Mouse (Mus musculus) neural tube, embryonic 13.5 days (tissue): ENCODE results near the gene Cyp1a1. TPM values are rescaled to one million over a fixed set of nuclear protein-coding genes. Genes with fewer than 3 reads are reported as not detected.

ENCODE experiments used
- ATAC-seq: fragments of 200-750 bp; cut with Nextera tagmentation; 2 replicates; pipeline ENCODE4 v1.8.0; 2017; ENCODE audit warnings: low read depth, mild to moderate bottlenecking, moderate TSS enrichment, moderate library complexity
- H3K27ac ChIP-seq: fragments of 300-500 bp; sonication (generic); replicated peaks from 2 replicates; pipeline ENCODE4 v1.5.1; 2015; ENCODE audit warnings: moderate library complexity, mild to moderate bottlenecking, inconsistent platforms
- H3K27me3 ChIP-seq: fragments of 300-500 bp; sonication (generic); 2 replicates; pipeline ENCODE4 v1.6.1; 2015; ENCODE audit warnings: mild to moderate bottlenecking, inconsistent platforms
- H3K36me3 ChIP-seq: fragments of 300-500 bp; sonication (generic); 2 replicates; pipeline ENCODE4 v1.6.1; 2015; ENCODE audit warnings: mild to moderate bottlenecking, inconsistent platforms
- H3K4me1 ChIP-seq: fragments of 300-500 bp; sonication (generic); replicated peaks from 2 replicates; pipeline ENCODE4 v1.6.1; 2015; ENCODE audit warnings: inconsistent platforms
- H3K4me2 ChIP-seq: fragments of 300-500 bp; sonication (generic); 2 replicates; pipeline ENCODE4 v1.6.1; 2015; ENCODE audit warnings: inconsistent platforms, mild to moderate bottlenecking, moderate library complexity
- H3K4me3 ChIP-seq: fragments of 300-500 bp; sonication (generic); 2 replicates; pipeline ENCODE4 v1.5.1; 2015; ENCODE audit warnings: mild to moderate bottlenecking, inconsistent platforms
- H3K9ac ChIP-seq: fragments of 300-500 bp; sonication (generic); 2 replicates; pipeline ENCODE4 v1.6.1; 2015; ENCODE audit warnings: moderate library complexity, mild to moderate bottlenecking, inconsistent platforms
- H3K9me3 ChIP-seq: fragments of 300-500 bp; sonication (generic); 2 replicates; pipeline ENCODE4 v1.6.1; 2016; ENCODE audit warnings: inconsistent platforms
- WGBS: fragments of 180-500 bp; shearing (Covaris S2); methylation state at CpG from one replicate; pipeline ENCODE4 v1.1.7; 2015; 5-methylcytosine and 5-hydroxymethylcytosine counted together
- polyA plus RNA-seq: library from polyadenylated mRNA; unstranded; fragments of >200 nt; fragmentation: Nextera tagmentation; extraction: Ambion mirVana; gene quantifications from 2 replicates; pipeline ENCODE4 v1.2.1, GENCODE M21; 2015

The Cyp1a1 gene
- polyA plus RNA-seq, 1 experiment from 2014 or later: 0.15 TPM

DNA sequence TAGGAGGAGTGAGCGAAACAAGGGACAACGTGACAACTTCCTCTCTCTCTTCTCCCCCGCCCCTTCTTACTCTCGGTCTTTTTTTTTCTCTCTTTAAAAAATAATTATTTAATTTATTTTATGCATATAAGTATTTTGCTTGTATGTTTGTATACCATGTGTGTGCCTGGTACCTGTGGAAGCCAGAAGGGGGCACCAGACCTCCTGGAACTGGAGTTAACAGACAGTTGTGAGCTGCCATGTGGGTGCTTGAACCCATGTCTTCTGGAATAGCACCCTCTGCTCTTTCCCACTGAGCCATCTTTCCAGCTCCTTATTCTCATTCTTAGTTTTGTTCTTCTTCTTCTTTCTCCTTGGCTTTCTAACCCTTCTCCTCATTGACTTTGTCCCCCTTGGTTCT is 28.8 kb upstream of the Cyp1a1 start:
- H3K27ac ChIP-seq: no peak overlapping the region
- no peak for ATAC-seq
- H3K27me3 ChIP-seq: peaks cover 5% of the 10 kb centered on the region; the same call in 1 of the 2 replicates
- no peak overlapping the region for H3K4me2 ChIP-seq
- H3K4me3 ChIP-seq: no peak overlapping the region
- no peaks in the 10 kb centered on the region for H3K9me3 ChIP-seq
- H3K9ac ChIP-seq: no peak overlapping the region
- no peaks in the 10 kb centered on the region for H3K36me3 ChIP-seq
- peaks cover 7% of the 10 kb centered on the region for H3K4me1 ChIP-seq
- WGBS: 79% methylated on average over 4 of the region's 4 CpGs

DNA sequence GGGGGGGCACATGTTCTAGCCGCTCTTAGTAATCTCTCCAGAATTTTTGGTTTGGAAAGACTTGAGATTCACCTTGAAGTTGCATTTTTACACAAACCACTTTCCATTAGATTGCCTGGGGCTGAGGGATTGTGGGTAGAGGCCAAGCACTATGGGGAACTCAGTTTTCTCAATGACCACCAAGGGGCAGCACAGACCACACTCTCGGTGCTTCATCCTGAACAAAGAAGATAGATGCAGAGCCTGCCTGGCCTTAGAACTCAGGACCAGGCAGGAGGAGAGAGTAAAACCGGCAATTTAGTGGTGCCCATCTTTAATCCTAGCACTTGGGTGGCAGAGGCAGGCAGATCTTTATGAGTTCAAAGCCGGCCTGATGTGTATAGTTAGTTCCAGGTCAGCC is 28.0 kb upstream of the Cyp1a1 start:
- H3K4me1 ChIP-seq: peaks cover 7% of the 10 kb centered on the region
- no peak overlapping the region for H3K4me2 ChIP-seq
- H3K4me3 ChIP-seq: no peak overlapping the region
- no peak overlapping the region for H3K27ac ChIP-seq
- no peak overlapping the region for H3K9ac ChIP-seq
- H3K9me3 ChIP-seq: no peaks in the 10 kb centered on the region
- H3K27me3 ChIP-seq: no peaks in the 10 kb centered on the region
- WGBS: 16% methylated on average over 4 of the region's 4 CpGs
- ATAC-seq: no peak
- H3K36me3 ChIP-seq: no peaks in the 10 kb centered on the region

DNA sequence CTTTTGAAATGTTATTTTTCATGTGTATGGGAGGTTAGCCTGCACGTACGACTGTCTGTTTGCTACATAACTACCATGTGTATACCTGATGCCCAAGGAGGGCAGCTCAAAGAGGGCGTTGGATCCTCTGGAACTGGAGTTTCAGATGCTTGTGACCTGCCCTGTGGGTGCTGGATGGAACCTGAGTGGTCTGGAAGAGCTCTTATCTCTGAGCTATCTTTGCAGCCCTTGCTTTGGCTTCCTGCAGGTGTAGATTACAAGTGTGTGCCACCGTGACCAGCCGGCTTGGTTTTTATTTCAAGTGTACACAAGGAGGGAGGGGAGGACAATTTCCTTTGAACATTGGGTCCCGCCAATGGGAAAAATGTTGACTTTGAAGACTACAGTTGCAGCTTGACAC is 27.2 kb upstream of the Cyp1a1 start:
- H3K9ac ChIP-seq: no peak overlapping the region
- 85% methylated on average over 6 of the region's 6 CpGs for WGBS
- no peaks in the 10 kb centered on the region for H3K36me3 ChIP-seq
- peaks cover 5% of the 10 kb centered on the region for H3K4me1 ChIP-seq
- H3K27me3 ChIP-seq: no peaks in the 10 kb centered on the region
- no peak for ATAC-seq
- no peak overlapping the region for H3K4me2 ChIP-seq
- H3K9me3 ChIP-seq: no peaks in the 10 kb centered on the region
- no peak overlapping the region for H3K27ac ChIP-seq
- H3K4me3 ChIP-seq: no peak overlapping the region

DNA sequence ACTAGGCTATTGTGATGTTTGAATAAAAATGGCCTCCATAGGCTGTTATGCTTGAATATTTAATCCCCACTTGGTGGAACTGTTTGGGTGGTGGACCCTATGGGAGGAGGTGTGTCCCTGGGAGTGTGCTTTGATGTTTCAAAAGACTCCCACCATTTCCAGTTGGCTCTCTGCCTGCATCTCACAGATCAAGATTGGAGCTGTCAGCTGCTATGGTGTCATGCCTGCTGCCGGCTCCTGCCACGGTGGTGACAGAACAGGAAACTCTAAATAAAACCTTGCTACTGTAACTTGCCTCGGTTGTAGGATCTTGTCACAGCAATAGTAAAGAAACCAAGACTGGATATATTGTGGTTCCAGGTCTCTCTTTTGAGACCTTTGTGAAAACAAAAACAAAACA is 26.2 kb upstream of the Cyp1a1 start:
- H3K4me3 ChIP-seq: no peak overlapping the region
- no peak overlapping the region for H3K9ac ChIP-seq
- no peaks in the 10 kb centered on the region for H3K9me3 ChIP-seq
- no peaks in the 10 kb centered on the region for H3K27me3 ChIP-seq
- no peak for ATAC-seq
- no peaks in the 10 kb centered on the region for H3K36me3 ChIP-seq
- WGBS: 78% methylated on average over 3 of the region's 3 CpGs
- no peaks in the 10 kb centered on the region for H3K4me1 ChIP-seq
- no peak overlapping the region for H3K27ac ChIP-seq
- H3K4me2 ChIP-seq: no peak overlapping the region

DNA sequence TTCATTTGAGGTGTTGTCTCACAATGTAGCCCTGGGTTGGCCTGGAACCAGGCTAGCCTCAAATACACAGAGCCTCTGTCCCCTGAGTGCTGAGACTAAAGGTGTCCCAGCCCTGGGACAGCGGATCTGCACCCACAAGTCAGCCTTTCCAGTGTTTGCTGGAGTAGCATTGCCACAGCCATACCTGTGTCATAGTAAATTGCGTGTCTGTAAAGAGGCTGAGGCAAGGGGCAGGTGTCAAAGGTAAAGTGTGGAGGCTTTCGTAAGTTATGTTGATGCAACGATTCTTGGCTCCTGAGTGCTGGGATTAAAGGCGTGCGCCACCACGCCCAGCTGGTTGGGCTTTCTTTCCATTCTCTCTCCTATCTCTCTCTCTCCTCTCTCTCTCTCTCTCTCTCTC is 23.1 kb upstream of the Cyp1a1 start:
- Histone ChIP-seq H3K36me3 (no peaks in the 10 kb centered on the region), H3K27me3 (no peaks in the 10 kb centered on the region), H3K9ac (no peak overlapping the region), H3K4me2 (no peak overlapping the region), H3K4me3 (no peak overlapping the region), H3K27ac (no peak overlapping the region), H3K9me3 (no peaks in the 10 kb centered on the region), H3K4me1 (no peaks in the 10 kb centered on the region)
- ATAC-seq: no peak
- 80% methylated on average over 7 of the region's 7 CpGs for WGBS

DNA sequence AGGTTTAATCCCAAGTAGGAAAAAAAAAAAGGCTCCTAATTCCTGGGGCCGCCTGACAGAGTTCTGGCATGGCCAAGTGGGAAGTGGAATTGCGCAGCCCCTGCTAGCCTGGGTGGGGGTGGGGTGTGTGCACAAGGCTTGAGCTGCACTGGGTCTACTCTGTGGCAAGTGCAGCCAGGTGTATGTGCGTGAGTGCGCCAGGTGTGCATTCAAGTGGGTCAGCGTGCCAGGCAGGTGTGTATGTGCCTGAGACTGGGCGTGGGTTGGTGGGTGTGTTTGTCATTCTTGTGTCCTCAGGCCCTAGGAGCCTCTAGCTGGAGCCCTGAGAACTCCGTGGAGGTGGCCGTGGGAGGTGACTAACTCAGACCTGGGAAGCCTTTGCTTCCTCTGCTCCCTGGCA is 21.2 kb upstream of the Cyp1a1 start:
- no peak overlapping the region for H3K9ac ChIP-seq
- ATAC-seq: no peak
- H3K4me1 ChIP-seq: no peaks in the 10 kb centered on the region
- H3K27me3 ChIP-seq: no peaks in the 10 kb centered on the region
- no peaks in the 10 kb centered on the region for H3K36me3 ChIP-seq
- WGBS: 87% methylated on average over 8 of the region's 8 CpGs
- H3K27ac ChIP-seq: no peak overlapping the region
- H3K4me3 ChIP-seq: no peak overlapping the region
- H3K9me3 ChIP-seq: no peaks in the 10 kb centered on the region
- no peak overlapping the region for H3K4me2 ChIP-seq

DNA sequence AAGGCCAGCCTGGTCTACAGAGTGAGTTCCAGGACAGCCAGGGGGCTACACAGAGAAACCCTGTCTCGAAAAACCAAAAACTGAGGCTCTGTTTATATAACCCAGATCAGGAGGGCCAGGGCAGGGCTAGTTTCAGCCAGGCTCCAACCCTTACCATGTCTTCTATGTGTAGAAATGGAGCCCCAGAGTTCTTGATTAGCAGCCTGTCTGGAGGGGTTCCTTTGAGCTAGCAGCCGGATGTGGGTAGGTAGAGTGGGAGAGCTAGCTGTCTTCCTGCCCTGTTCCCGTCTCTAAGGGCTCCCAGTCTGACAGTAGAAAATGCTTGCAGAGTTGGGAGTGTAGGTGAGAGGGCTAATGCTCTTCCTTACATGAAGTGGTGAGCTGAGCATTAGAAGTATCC is 20.6 kb upstream of the Cyp1a1 start:
- no peaks in the 10 kb centered on the region for H3K27me3 ChIP-seq
- no peaks in the 10 kb centered on the region for H3K36me3 ChIP-seq
- H3K4me1 ChIP-seq: no peaks in the 10 kb centered on the region
- 81% methylated on average over 3 of the region's 3 CpGs for WGBS
- H3K9me3 ChIP-seq: no peaks in the 10 kb centered on the region
- no peak for ATAC-seq
- no peak overlapping the region for H3K4me2 ChIP-seq
- H3K27ac ChIP-seq: no peak overlapping the region
- no peak overlapping the region for H3K9ac ChIP-seq
- no peak overlapping the region for H3K4me3 ChIP-seq

DNA sequence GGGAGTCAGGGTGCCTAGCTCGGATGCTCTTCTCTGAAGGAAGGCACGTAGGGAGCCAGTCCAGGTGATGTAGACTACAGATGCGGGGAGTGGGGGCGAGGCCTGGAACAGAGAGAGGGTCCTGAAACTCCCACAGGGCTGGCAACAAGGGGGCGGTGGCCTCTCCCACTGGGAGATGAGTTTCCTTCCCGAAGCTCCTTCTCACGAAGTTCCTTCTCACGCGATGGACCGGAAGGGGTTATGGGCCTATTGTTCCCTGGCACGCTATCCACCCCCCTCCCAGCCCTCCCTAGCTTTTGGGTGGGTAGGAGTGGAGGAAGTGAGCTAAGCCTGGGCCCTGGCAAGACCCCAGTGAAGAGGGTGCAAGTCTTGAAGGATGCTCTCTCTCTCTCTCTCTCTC is 19.9 kb upstream of the Cyp1a1 start:
- WGBS: 54% methylated on average over 11 of the region's 11 CpGs
- Histone ChIP-seq H3K4me1 (no peaks in the 10 kb centered on the region), H3K9ac (no peak overlapping the region), H3K4me2 (no peak overlapping the region), H3K27ac (no peak overlapping the region), H3K27me3 (no peaks in the 10 kb centered on the region), H3K9me3 (no peaks in the 10 kb centered on the region), H3K36me3 (no peaks in the 10 kb centered on the region), H3K4me3 (no peak overlapping the region)
- ATAC-seq: no peak

DNA sequence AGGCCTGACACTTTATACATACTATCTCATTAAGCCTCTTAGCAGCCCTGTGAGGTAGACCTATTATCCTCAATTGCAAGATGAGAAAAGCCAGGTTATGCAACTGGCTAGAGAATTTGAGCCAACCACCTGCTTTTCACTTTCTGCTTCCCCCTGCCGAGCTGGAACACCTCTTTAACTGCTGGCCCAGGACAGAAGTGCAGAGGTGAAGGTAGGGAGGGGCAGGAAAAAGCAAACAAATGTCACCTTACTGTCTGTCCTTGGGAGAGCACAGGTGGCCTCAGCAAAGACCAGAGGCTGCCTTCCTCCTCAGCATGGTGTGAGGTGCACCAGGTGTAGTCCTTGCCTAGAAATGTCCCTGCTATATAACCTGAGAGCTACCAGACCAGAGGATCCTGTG is 19.5 kb upstream of the Cyp1a1 start:
- Histone ChIP-seq H3K4me1 (no peaks in the 10 kb centered on the region), H3K27me3 (no peaks in the 10 kb centered on the region), H3K9ac (no peak overlapping the region), H3K36me3 (no peaks in the 10 kb centered on the region), H3K4me3 (no peak overlapping the region), H3K27ac (no peak overlapping the region), H3K4me2 (no peak overlapping the region), H3K9me3 (no peaks in the 10 kb centered on the region)
- 41% methylated on average over 1 of the region's 1 CpGs for WGBS
- no peak for ATAC-seq

DNA sequence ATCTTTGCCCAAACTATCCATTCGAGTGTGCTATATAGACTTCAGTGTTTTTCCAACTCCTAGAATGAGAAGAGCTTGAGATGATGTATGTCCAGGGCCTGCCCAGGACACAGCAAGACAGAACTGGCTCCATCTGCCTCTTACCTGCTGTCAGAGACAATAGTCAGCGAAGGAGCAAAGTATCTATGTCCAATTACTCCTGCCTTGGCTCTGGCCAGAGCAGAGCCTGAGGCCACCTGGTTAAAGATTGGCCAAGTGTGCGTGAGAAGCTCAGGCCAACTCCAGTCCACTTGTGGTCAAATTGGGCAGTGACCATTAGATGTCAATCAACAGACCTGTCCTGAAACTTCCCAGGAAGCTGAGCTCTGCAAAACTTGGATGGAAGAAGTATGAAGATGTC is 18.2 kb upstream of the Cyp1a1 start:
- H3K4me3 ChIP-seq: no peak overlapping the region
- 86% methylated on average over 3 of the region's 3 CpGs for WGBS
- no peak overlapping the region for H3K4me2 ChIP-seq
- H3K27me3 ChIP-seq: no peaks in the 10 kb centered on the region
- no peak overlapping the region for H3K27ac ChIP-seq
- no peak overlapping the region for H3K9ac ChIP-seq
- H3K9me3 ChIP-seq: no peaks in the 10 kb centered on the region
- H3K36me3 ChIP-seq: no peaks in the 10 kb centered on the region
- ATAC-seq: no peak
- H3K4me1 ChIP-seq: no peaks in the 10 kb centered on the region

DNA sequence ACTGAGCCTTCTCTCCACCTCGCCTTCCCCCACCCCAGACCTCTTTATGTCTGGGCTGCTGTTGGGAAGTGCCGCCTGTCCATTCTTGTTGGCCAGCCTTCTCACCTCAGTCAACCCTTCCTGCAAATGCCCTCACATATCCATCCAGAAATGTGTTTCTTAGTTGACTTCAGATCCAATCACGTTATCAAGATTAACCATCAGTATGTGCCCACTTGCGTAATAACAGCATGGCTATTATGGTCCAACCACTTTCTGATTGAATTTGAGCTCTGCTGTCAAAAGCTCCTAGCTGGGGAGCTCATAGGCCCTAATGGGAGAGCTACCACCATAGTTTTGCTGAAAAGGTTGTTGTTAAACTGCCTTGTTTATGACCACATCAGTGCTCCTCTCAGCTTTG is 16.7 kb upstream of the Cyp1a1 start:
- Histone ChIP-seq H3K4me2 (no peak overlapping the region), H3K36me3 (no peaks in the 10 kb centered on the region), H3K9ac (no peak overlapping the region), H3K9me3 (no peaks in the 10 kb centered on the region), H3K27ac (no peak overlapping the region), H3K4me1 (no peaks in the 10 kb centered on the region), H3K27me3 (no peaks in the 10 kb centered on the region), H3K4me3 (no peak overlapping the region)
- WGBS: 89% methylated on average over 4 of the region's 4 CpGs
- no peak for ATAC-seq

DNA sequence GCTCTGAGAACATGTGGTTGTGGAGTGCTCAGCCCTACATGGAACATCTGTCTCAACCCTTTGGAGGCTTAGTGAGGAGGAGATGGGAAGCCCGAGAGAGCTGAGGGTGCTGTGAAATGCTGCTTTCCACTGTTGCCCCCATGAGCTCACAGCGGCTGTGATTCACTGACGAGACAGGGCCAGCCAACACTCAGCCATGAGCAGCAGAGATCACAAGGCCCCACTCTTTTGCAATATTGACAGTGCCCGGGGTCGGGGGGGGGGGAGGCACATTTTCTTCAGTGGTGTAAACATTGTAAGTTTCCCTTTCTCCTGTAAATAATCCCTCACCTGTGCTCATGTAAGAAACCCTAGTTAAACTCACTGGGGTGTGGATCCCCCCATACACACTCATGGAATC is 16.2 kb upstream of the Cyp1a1 start:
- 86% methylated on average over 5 of the region's 5 CpGs for WGBS

DNA sequence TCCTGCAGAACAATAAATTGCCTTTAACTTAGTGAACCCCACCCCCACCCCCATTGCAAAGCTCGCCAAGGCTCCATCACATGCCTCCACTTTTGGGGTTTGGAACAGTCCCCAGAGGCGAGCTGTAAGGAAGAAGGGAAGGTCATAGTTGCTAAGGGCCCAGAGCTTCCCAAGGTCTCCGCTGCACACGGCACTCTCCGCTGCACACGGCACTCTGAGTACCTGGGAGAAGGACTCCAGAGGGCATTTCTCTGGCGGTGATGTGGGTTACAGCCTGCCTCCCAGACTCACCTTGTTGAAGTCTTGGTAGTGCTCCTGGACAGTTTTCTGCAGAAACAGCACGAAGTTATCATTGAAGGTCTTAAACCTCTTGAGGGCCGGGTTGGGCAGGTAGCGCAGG is 6.3 kb upstream of the Cyp1a1 start:
- Histone ChIP-seq H3K27ac (no peak overlapping the region), H3K4me3 (no peak overlapping the region), H3K4me1 (no peaks in the 10 kb centered on the region), H3K36me3 (no peaks in the 10 kb centered on the region), H3K9me3 (no peaks in the 10 kb centered on the region), H3K27me3 (no peaks in the 10 kb centered on the region), H3K9ac (no peak overlapping the region), H3K4me2 (no peak overlapping the region)
- ATAC-seq: no peak
- 84% methylated on average over 10 of the region's 10 CpGs for WGBS

More for the DNA sequence above, 16.2 kb upstream of the Cyp1a1 start:
- no peak overlapping the region for H3K9ac ChIP-seq
- H3K4me3 ChIP-seq: no peak overlapping the region
- H3K4me1 ChIP-seq: no peaks in the 10 kb centered on the region
- H3K27ac ChIP-seq: no peak overlapping the region
- H3K9me3 ChIP-seq: no peaks in the 10 kb centered on the region
- H3K4me2 ChIP-seq: no peak overlapping the region
- H3K36me3 ChIP-seq: no peaks in the 10 kb centered on the region
- ATAC-seq: no peak
- no peaks in the 10 kb centered on the region for H3K27me3 ChIP-seq
